Mouse (Mus musculus): ENCODE results near the gene Npas2. TPM values are rescaled to one million over a fixed set of nuclear protein-coding genes. Genes with fewer than 3 reads are reported as not detected.

Gene Npas2
- polyA plus RNA-seq, 1 experiment = 1.7 TPM

- no peak overlapping the region for H3K27ac ChIP-seq (ENCODE audit: insufficient read depth, low read length)
- H3K4me1 ChIP-seq (ENCODE audit: control insufficient read depth, insufficient read depth, low read length) = peaks cover 20% of the 10 kb centered on the region
- no peak for TF ChIP-seq POLR2A (IDR thresholded peaks at IDR 0.05; ENCODE audit: low read depth, low read length)
- no peak for TF ChIP-seq CTCF (IDR thresholded peaks at IDR 0.05; ENCODE audit: borderline replicate concordance, insufficient read depth, low read length)
- no peak overlapping the region for H3K4me3 ChIP-seq (ENCODE audit: insufficient read depth, low read length)
Measured at GRCm38 (mm10) chr1:39251679-39252078, 58.1 kb downstream of the Npas2 start.

- TF ChIP-seq POLR2A (IDR thresholded peaks at IDR 0.05; ENCODE audit: low read depth, low read length) (no peak), CTCF (IDR thresholded peaks at IDR 0.05; ENCODE audit: borderline replicate concordance, insufficient read depth, low read length) (0 out of 2 replicates have a peak, but pooled peaks have one; percentile 22)
- Histone ChIP-seq H3K4me3 (ENCODE audit: insufficient read depth, low read length) (no peak overlapping the region), H3K27ac (ENCODE audit: insufficient read depth, low read length) (no peak overlapping the region), H3K4me1 (ENCODE audit: control insufficient read depth, insufficient read depth, low read length) (peaks cover 21% of the 10 kb centered on the region)
Measured at GRCm38 (mm10) chr1:39253771-39254170, 60.2 kb downstream of the Npas2 start.

GRCm38 (mm10) chr1:39256051-39256450 is 62.5 kb downstream of the Npas2 start:
- Histone ChIP-seq H3K4me3 (ENCODE audit: insufficient read depth, low read length) (no peak overlapping the region), H3K27ac (ENCODE audit: insufficient read depth, low read length) (peak overlapping the region; percentile 88), H3K4me1 (ENCODE audit: control insufficient read depth, insufficient read depth, low read length) (peaks cover 23% of the 10 kb centered on the region)
- TF ChIP-seq CTCF (IDR thresholded peaks at IDR 0.05; ENCODE audit: borderline replicate concordance, insufficient read depth, low read length) (no peak), POLR2A (IDR thresholded peaks at IDR 0.05; ENCODE audit: low read depth, low read length) (no peak)

GRCm38 (mm10) chr1:39256513-39257330 is 63.2 kb downstream of the Npas2 start:
- H3K4me1 ChIP-seq (ENCODE audit: control insufficient read depth, insufficient read depth, low read length) = peaks cover 21% of the 10 kb centered on the region
- H3K27ac ChIP-seq (ENCODE audit: insufficient read depth, low read length) = peak overlapping the region; percentile 88
- no peak overlapping the region for H3K4me3 ChIP-seq (ENCODE audit: insufficient read depth, low read length)
- TF ChIP-seq CTCF (IDR thresholded peaks at IDR 0.05; ENCODE audit: borderline replicate concordance, insufficient read depth, low read length) = no peak
- 0 out of 2 replicates have a peak, but pooled peaks have one; percentile 5 for TF ChIP-seq POLR2A (IDR thresholded peaks at IDR 0.05; ENCODE audit: low read depth, low read length)

GRCm38 (mm10) chr1:39257331-39257594 is 63.7 kb downstream of the Npas2 start:
- H3K4me3 ChIP-seq (ENCODE audit: insufficient read depth, low read length) = no peak overlapping the region
- H3K4me1 ChIP-seq (ENCODE audit: control insufficient read depth, insufficient read depth, low read length) = peaks cover 17% of the 10 kb centered on the region
- H3K27ac ChIP-seq (ENCODE audit: insufficient read depth, low read length) = peak overlapping the region; percentile 88
- TF ChIP-seq CTCF (IDR thresholded peaks at IDR 0.05; ENCODE audit: borderline replicate concordance, insufficient read depth, low read length) (no peak), POLR2A (IDR thresholded peaks at IDR 0.05; ENCODE audit: low read depth, low read length) (no peak)

- TF ChIP-seq CTCF (IDR thresholded peaks at IDR 0.05; ENCODE audit: borderline replicate concordance, insufficient read depth, low read length) (no peak), POLR2A (IDR thresholded peaks at IDR 0.05; ENCODE audit: low read depth, low read length) (no peak)
- no peak overlapping the region for H3K4me3 ChIP-seq (ENCODE audit: insufficient read depth, low read length)
- peaks cover 17% of the 10 kb centered on the region for H3K4me1 ChIP-seq (ENCODE audit: control insufficient read depth, insufficient read depth, low read length)
- no peak overlapping the region for H3K27ac ChIP-seq (ENCODE audit: insufficient read depth, low read length)
Measured at GRCm38 (mm10) chr1:39259668-39260067, 66.1 kb downstream of the Npas2 start.

GRCm38 (mm10) chr1:39260183-39260978 is 66.8 kb downstream of the Npas2 start:
- no peak overlapping the region for H3K4me3 ChIP-seq (ENCODE audit: insufficient read depth, low read length)
- TF ChIP-seq CTCF (IDR thresholded peaks at IDR 0.05; ENCODE audit: borderline replicate concordance, insufficient read depth, low read length) = no peak
- no peak for TF ChIP-seq POLR2A (IDR thresholded peaks at IDR 0.05; ENCODE audit: low read depth, low read length)
- peaks cover 17% of the 10 kb centered on the region for H3K4me1 ChIP-seq (ENCODE audit: control insufficient read depth, insufficient read depth, low read length)
- H3K27ac ChIP-seq (ENCODE audit: insufficient read depth, low read length) = no peak overlapping the region

- no peak overlapping the region for H3K27ac ChIP-seq (ENCODE audit: insufficient read depth, low read length)
- H3K4me1 ChIP-seq (ENCODE audit: control insufficient read depth, insufficient read depth, low read length) = no peaks in the 10 kb centered on the region
- H3K4me3 ChIP-seq (ENCODE audit: insufficient read depth, low read length) = no peak overlapping the region
- TF ChIP-seq CTCF (IDR thresholded peaks at IDR 0.05; ENCODE audit: borderline replicate concordance, insufficient read depth, low read length) (no peak), POLR2A (IDR thresholded peaks at IDR 0.05; ENCODE audit: low read depth, low read length) (no peak)
Measured at GRCm38 (mm10) chr1:39266843-39267512, 73.4 kb downstream of the Npas2 start.

- no peak for TF ChIP-seq POLR2A (IDR thresholded peaks at IDR 0.05; ENCODE audit: low read depth, low read length)
- TF ChIP-seq CTCF (IDR thresholded peaks at IDR 0.05; ENCODE audit: borderline replicate concordance, insufficient read depth, low read length) = no peak
- Histone ChIP-seq H3K4me3 (ENCODE audit: insufficient read depth, low read length) (no peak overlapping the region), H3K27ac (ENCODE audit: insufficient read depth, low read length) (no peak overlapping the region), H3K4me1 (ENCODE audit: control insufficient read depth, insufficient read depth, low read length) (no peaks in the 10 kb centered on the region)
Measured at GRCm38 (mm10) chr1:39272976-39273375, 79.4 kb downstream of the Npas2 start.
